Mouse (Mus musculus): Measurements from ENCODE around the gene Eln. TPM values are rescaled to one million over a fixed set of nuclear protein-coding genes. Genes with fewer than 3 reads are reported as not detected.

Gene Eln
- polyA plus RNA-seq, 1 experiment = 6.2 TPM

- no peak for TF ChIP-seq POLR2A (IDR thresholded peaks at IDR 0.05; ENCODE audit: borderline replicate concordance, control insufficient read depth, low read depth, low read length)
- TF ChIP-seq CTCF (IDR thresholded peaks at IDR 0.05; ENCODE audit: control insufficient read depth, insufficient read depth, low read length) = no peak
- Histone ChIP-seq H3K4me3 (replicated peaks; ENCODE audit: control insufficient read depth, low read depth, low read length) (peak overlapping the region; percentile 46), H3K27ac (ENCODE audit: control insufficient read depth, insufficient read depth, low read depth, low read length, poor library complexity) (no peak overlapping the region), H3K4me1 (ENCODE audit: control insufficient read depth, insufficient read depth, low read length) (peaks cover 5% of the 10 kb centered on the region)
- WGBS = 49% methylated on average over 5 of the region's 5 CpGs
Measured at GRCm38 (mm10) chr5:134677491-134677890, 69.6 kb downstream of the Eln start.

- no peak overlapping the region for H3K27ac ChIP-seq (ENCODE audit: control insufficient read depth, insufficient read depth, low read depth, low read length, poor library complexity)
- no peak for TF ChIP-seq CTCF (IDR thresholded peaks at IDR 0.05; ENCODE audit: control insufficient read depth, insufficient read depth, low read length)
- TF ChIP-seq POLR2A (IDR thresholded peaks at IDR 0.05; ENCODE audit: borderline replicate concordance, control insufficient read depth, low read depth, low read length) = no peak
- peaks cover 5% of the 10 kb centered on the region for H3K4me1 ChIP-seq (ENCODE audit: control insufficient read depth, insufficient read depth, low read length)
- WGBS = 12% methylated on average over 14 of the region's 14 CpGs
- H3K4me3 ChIP-seq (replicated peaks; ENCODE audit: control insufficient read depth, low read depth, low read length) = no peak overlapping the region
Measured at GRCm38 (mm10) chr5:134675956-134676759, 71.0 kb downstream of the Eln start.

DNA sequence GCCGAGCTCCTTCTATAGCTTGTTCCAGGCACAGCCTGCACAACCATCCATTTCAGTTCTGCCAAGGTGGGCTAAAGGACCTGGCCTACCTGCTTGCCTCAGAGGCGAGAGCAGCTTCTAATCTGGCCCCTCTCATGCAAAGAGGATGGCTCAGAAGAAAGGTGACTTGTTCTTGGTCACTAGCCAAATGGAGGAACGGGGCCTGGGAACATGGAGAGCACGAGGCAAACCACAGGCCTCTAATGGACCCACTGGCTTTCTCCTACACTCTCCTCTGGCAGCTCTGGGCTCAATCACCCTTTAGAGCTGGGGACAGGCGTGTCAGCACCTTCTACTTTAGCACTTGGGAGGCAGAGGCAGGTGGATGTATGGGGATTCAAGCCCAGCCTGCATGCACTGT, 72.1 kb downstream of the Eln start:
- WGBS = 68% methylated on average over 5 of the region's 5 CpGs
- peaks cover 5% of the 10 kb centered on the region for H3K4me1 ChIP-seq (ENCODE audit: control insufficient read depth, insufficient read depth, low read length)
- TF ChIP-seq CTCF (IDR thresholded peaks at IDR 0.05; ENCODE audit: control insufficient read depth, insufficient read depth, low read length) (no peak), POLR2A (IDR thresholded peaks at IDR 0.05; ENCODE audit: borderline replicate concordance, control insufficient read depth, low read depth, low read length) (no peak)
- no peak overlapping the region for H3K4me3 ChIP-seq (replicated peaks; ENCODE audit: control insufficient read depth, low read depth, low read length)
- H3K27ac ChIP-seq (ENCODE audit: control insufficient read depth, insufficient read depth, low read depth, low read length, poor library complexity) = no peak overlapping the region

- peaks cover 2% of the 10 kb centered on the region; the same call in 1 of the 2 replicates for H3K4me1 ChIP-seq (ENCODE audit: control insufficient read depth, insufficient read depth, low read length)
- WGBS = 84% methylated on average over 6 of the region's 6 CpGs
- TF ChIP-seq POLR2A (IDR thresholded peaks at IDR 0.05; ENCODE audit: borderline replicate concordance, control insufficient read depth, low read depth, low read length) (no peak), CTCF (IDR thresholded peaks at IDR 0.05; ENCODE audit: control insufficient read depth, insufficient read depth, low read length) (no peak)
- H3K27ac ChIP-seq (ENCODE audit: control insufficient read depth, insufficient read depth, low read depth, low read length, poor library complexity) = no peak overlapping the region
- H3K4me3 ChIP-seq (replicated peaks; ENCODE audit: control insufficient read depth, low read depth, low read length) = no peak overlapping the region
Measured at GRCm38 (mm10) chr5:134672611-134673010, 74.5 kb downstream of the Eln start.

GRCm38 (mm10) chr5:134672198-134672516, 75.0 kb downstream of the Eln start:
- Histone ChIP-seq H3K4me3 (replicated peaks; ENCODE audit: control insufficient read depth, low read depth, low read length) (no peak overlapping the region), H3K27ac (ENCODE audit: control insufficient read depth, insufficient read depth, low read depth, low read length, poor library complexity) (no peak overlapping the region), H3K4me1 (ENCODE audit: control insufficient read depth, insufficient read depth, low read length) (peaks cover 2% of the 10 kb centered on the region; the same call in 1 of the 2 replicates)
- 86% methylated on average over 1 of the region's 1 CpGs for WGBS
- TF ChIP-seq POLR2A (IDR thresholded peaks at IDR 0.05; ENCODE audit: borderline replicate concordance, control insufficient read depth, low read depth, low read length) = no peak
- TF ChIP-seq CTCF (IDR thresholded peaks at IDR 0.05; ENCODE audit: control insufficient read depth, insufficient read depth, low read length) = no peak

DNA sequence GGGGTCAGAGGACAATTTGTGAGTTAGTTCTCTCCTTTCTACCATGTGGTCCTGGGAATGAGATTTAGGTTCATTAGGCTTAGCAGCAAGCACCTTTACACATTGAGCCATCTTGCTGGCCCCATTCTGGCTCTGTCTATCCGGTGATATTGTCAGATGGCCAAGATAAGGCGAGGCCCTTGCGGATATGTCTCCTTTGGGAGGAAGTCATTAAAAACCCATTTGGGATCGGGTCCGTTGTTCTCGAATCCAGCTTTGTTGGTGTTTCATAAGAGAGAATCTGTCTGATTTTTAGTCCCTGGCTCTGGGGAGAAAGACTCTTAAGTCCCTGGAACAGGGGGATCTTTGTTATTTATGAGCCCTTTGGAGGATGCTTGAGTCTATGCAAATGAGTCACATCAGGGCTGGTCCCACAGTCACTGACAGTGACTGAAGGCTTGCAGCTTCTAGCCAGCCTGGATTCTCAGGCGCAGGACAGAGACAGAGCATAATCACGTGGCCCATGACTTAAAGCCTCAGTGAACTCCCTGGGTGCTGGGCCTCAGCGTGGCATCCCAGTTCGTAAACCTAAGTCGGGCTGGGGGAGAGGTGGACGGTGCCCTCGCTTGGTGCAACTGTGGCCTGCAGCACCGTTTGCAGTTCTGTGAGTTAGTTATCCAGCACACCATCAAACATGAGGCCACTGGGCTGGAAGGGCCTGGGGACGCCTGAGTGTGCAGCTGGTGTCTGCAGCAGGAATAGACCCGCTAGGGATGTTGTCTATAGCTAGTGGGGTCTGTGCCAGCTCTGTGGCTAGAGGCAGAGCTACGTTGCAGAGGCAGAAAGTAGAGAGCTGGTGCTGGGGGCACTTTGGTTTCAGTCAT, 75.6 kb downstream of the Eln start:
- no peak overlapping the region for H3K4me3 ChIP-seq (replicated peaks; ENCODE audit: control insufficient read depth, low read depth, low read length)
- no peaks in the 10 kb centered on the region; the same call in 1 of the 2 replicates for H3K4me1 ChIP-seq (ENCODE audit: control insufficient read depth, insufficient read depth, low read length)
- WGBS = 86% methylated on average over 17 of the region's 17 CpGs
- TF ChIP-seq POLR2A (IDR thresholded peaks at IDR 0.05; ENCODE audit: borderline replicate concordance, control insufficient read depth, low read depth, low read length) = no peak
- no peak for TF ChIP-seq CTCF (IDR thresholded peaks at IDR 0.05; ENCODE audit: control insufficient read depth, insufficient read depth, low read length)
- H3K27ac ChIP-seq (ENCODE audit: control insufficient read depth, insufficient read depth, low read depth, low read length, poor library complexity) = no peak overlapping the region

DNA sequence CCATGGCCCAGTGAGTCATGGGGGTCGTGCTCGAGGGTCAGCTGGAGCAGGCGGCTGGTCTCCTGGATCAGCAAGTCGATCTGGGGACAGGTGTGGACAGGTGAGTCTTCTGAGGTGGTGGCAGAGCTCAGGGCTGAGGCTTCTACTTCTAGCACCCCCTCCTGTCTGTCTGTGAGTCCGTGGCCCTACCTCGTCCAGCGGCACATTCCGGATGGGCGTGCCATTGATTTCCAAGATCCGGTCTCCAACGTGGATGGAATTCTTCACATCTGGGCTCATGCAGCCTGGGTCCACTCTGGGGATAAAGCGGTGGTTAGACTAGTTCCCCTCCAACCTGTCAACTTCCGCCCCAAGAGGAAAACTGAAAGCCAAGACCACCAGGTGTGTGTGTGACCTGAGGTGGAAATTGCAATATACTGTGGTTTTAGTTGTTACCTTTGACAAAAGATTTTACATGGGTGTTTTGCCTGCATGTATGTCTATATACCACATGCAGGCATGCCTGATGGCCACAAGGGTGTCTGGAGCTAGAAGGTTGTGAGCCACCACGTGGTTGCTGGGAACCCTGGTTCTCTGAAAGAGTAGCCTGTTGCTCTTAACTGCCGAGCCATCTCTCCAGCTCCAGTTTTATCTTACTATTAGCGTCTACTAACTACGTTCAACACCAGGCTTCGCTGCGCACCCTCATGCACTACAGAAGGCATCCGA, 78.0 kb downstream of the Eln start:
- WGBS = 87% methylated on average over 20 of the region's 20 CpGs
- no peak overlapping the region for H3K4me3 ChIP-seq (replicated peaks; ENCODE audit: control insufficient read depth, low read depth, low read length)
- H3K27ac ChIP-seq (ENCODE audit: control insufficient read depth, insufficient read depth, low read depth, low read length, poor library complexity) = no peak overlapping the region
- no peak for TF ChIP-seq CTCF (IDR thresholded peaks at IDR 0.05; ENCODE audit: control insufficient read depth, insufficient read depth, low read length)
- no peak for TF ChIP-seq POLR2A (IDR thresholded peaks at IDR 0.05; ENCODE audit: borderline replicate concordance, control insufficient read depth, low read depth, low read length)
- no peaks in the 10 kb centered on the region for H3K4me1 ChIP-seq (ENCODE audit: control insufficient read depth, insufficient read depth, low read length)

DNA sequence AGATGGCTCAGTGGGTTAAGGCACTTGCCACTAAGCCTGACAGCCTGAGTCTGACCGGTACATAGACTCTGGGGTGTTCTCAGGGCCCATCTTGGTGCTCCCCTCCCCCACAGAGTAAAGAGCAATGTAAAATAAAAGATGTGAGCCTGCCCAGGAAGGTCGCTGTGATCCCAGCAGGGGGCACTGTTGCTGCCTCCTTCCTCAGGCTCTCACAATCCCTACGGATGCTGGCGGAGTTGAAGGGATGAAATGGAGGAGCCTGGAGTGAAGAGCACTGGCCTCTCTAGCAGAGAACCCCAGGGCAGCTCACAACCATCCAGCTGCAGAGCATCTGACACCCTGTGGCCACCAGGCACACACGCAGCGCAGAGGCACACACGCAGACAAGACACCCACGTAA, 78.6 kb downstream of the Eln start:
- no peak overlapping the region for H3K27ac ChIP-seq (ENCODE audit: control insufficient read depth, insufficient read depth, low read depth, low read length, poor library complexity)
- 84% methylated on average over 8 of the region's 8 CpGs for WGBS
- H3K4me1 ChIP-seq (ENCODE audit: control insufficient read depth, insufficient read depth, low read length) = no peaks in the 10 kb centered on the region
- TF ChIP-seq POLR2A (IDR thresholded peaks at IDR 0.05; ENCODE audit: borderline replicate concordance, control insufficient read depth, low read depth, low read length) = no peak
- peak; percentile 8; the same call in 1 of the 2 replicates for TF ChIP-seq CTCF (IDR thresholded peaks at IDR 0.05; ENCODE audit: control insufficient read depth, insufficient read depth, low read length)
- H3K4me3 ChIP-seq (replicated peaks; ENCODE audit: control insufficient read depth, low read depth, low read length) = no peak overlapping the region
